Mouse (Mus musculus) neural tube, embryonic 13.5 days (tissue): ENCODE measurements around the gene Lmo4. TPM values are rescaled to one million over a fixed set of nuclear protein-coding genes. Genes with fewer than 3 reads are reported as not detected.

Experiments used
- ATAC-seq: fragments of 200-750 bp; cut with Nextera tagmentation; 2 replicates; pipeline ENCODE4 v1.8.0; 2017; ENCODE audit warnings: low read depth, mild to moderate bottlenecking, moderate TSS enrichment, moderate library complexity
- H3K27ac ChIP-seq: fragments of 300-500 bp; sonication (generic); replicated peaks from 2 replicates; pipeline ENCODE4 v1.5.1; 2015; ENCODE audit warnings: moderate library complexity, mild to moderate bottlenecking, inconsistent platforms
- H3K27me3 ChIP-seq: fragments of 300-500 bp; sonication (generic); 2 replicates; pipeline ENCODE4 v1.6.1; 2015; ENCODE audit warnings: mild to moderate bottlenecking, inconsistent platforms
- H3K36me3 ChIP-seq: fragments of 300-500 bp; sonication (generic); 2 replicates; pipeline ENCODE4 v1.6.1; 2015; ENCODE audit warnings: mild to moderate bottlenecking, inconsistent platforms
- H3K4me1 ChIP-seq: fragments of 300-500 bp; sonication (generic); replicated peaks from 2 replicates; pipeline ENCODE4 v1.6.1; 2015; ENCODE audit warnings: inconsistent platforms
- H3K4me2 ChIP-seq: fragments of 300-500 bp; sonication (generic); 2 replicates; pipeline ENCODE4 v1.6.1; 2015; ENCODE audit warnings: inconsistent platforms, mild to moderate bottlenecking, moderate library complexity
- H3K4me3 ChIP-seq: fragments of 300-500 bp; sonication (generic); 2 replicates; pipeline ENCODE4 v1.5.1; 2015; ENCODE audit warnings: mild to moderate bottlenecking, inconsistent platforms
- H3K9ac ChIP-seq: fragments of 300-500 bp; sonication (generic); 2 replicates; pipeline ENCODE4 v1.6.1; 2015; ENCODE audit warnings: moderate library complexity, mild to moderate bottlenecking, inconsistent platforms
- H3K9me3 ChIP-seq: fragments of 300-500 bp; sonication (generic); 2 replicates; pipeline ENCODE4 v1.6.1; 2016; ENCODE audit warnings: inconsistent platforms
- WGBS: fragments of 180-500 bp; shearing (Covaris S2); methylation state at CpG from one replicate; pipeline ENCODE4 v1.1.7; 2015; 5-methylcytosine and 5-hydroxymethylcytosine counted together
- polyA plus RNA-seq: library from polyadenylated mRNA; unstranded; fragments of >200 nt; fragmentation: Nextera tagmentation; extraction: Ambion mirVana; gene quantifications from 2 replicates; pipeline ENCODE4 v1.2.1, GENCODE M21; 2015

Gene Lmo4
- polyA plus RNA-seq, 1 experiment from 2014 or later = 73.4 TPM

GRCm38 (mm10) chr3:144142939-144143338, 62.1 kb downstream of the Lmo4 start:
- no peak for ATAC-seq
- no peaks in the 10 kb centered on the region for H3K27me3 ChIP-seq
- H3K4me2 ChIP-seq = no peak overlapping the region
- H3K4me1 ChIP-seq = peaks cover 4% of the 10 kb centered on the region; the same call in 1 of the 2 replicates
- H3K4me3 ChIP-seq = no peak overlapping the region
- no peak overlapping the region for H3K9ac ChIP-seq
- WGBS = 90% methylated on average over 7 of the region's 7 CpGs
- H3K27ac ChIP-seq = no peak overlapping the region
- no peaks in the 10 kb centered on the region for H3K36me3 ChIP-seq
- H3K9me3 ChIP-seq = no peaks in the 10 kb centered on the region

GRCm38 (mm10) chr3:144141786-144142185, 63.2 kb downstream of the Lmo4 start:
- Histone ChIP-seq H3K9me3 (no peaks in the 10 kb centered on the region), H3K4me2 (no peak overlapping the region), H3K36me3 (no peaks in the 10 kb centered on the region), H3K4me1 (peaks cover 4% of the 10 kb centered on the region; the same call in 1 of the 2 replicates), H3K27ac (no peak overlapping the region), H3K27me3 (no peaks in the 10 kb centered on the region), H3K9ac (no peak overlapping the region), H3K4me3 (no peak overlapping the region)
- WGBS = 67% methylated on average over 8 of the region's 8 CpGs
- 0 out of 2 replicates have a peak, but pooled peaks have one; percentile 19 for ATAC-seq

GRCm38 (mm10) chr3:144140816-144141215, 64.2 kb downstream of the Lmo4 start:
- no peak for ATAC-seq
- 89% methylated on average over 5 of the region's 5 CpGs for WGBS
- H3K9ac ChIP-seq = no peak overlapping the region

GRCm38 (mm10) chr3:144138659-144139058, 66.4 kb downstream of the Lmo4 start:
- Histone ChIP-seq H3K36me3 (no peaks in the 10 kb centered on the region), H3K4me1 (peaks cover 4% of the 10 kb centered on the region; the same call in 1 of the 2 replicates), H3K4me2 (no peak overlapping the region), H3K9ac (no peak overlapping the region), H3K9me3 (no peaks in the 10 kb centered on the region), H3K4me3 (no peak overlapping the region), H3K27me3 (no peaks in the 10 kb centered on the region), H3K27ac (no peak overlapping the region)
- ATAC-seq = no peak
- 94% methylated on average over 3 of the region's 3 CpGs for WGBS

More at GRCm38 (mm10) chr3:144140816-144141215, 64.2 kb downstream of the Lmo4 start:
- Histone ChIP-seq H3K27me3 (no peaks in the 10 kb centered on the region), H3K4me2 (no peak overlapping the region), H3K4me3 (no peak overlapping the region), H3K9me3 (no peaks in the 10 kb centered on the region), H3K36me3 (no peaks in the 10 kb centered on the region), H3K4me1 (peaks cover 4% of the 10 kb centered on the region; the same call in 1 of the 2 replicates), H3K27ac (no peak overlapping the region)
